Mouse (Mus musculus): ENCODE data around the gene Rpgr.

GRCm38 (mm10) chrX:10069405-10069804 lies 147.3 kb downstream of the Rpgr start:
- TF ChIP-seq CTCF (IDR thresholded peaks at IDR 0.05; ENCODE audit: low read depth, low read length) (no peak), POLR2A (IDR thresholded peaks at IDR 0.05; ENCODE audit: extremely low read depth, insufficient read depth, low read length) (no peak)
